ENCODE assay signal across 10 mouse cellular contexts in genomic region chr17:28648607-28649370, GRCm38 (mm10). TPM values are rescaled to one million over a fixed set of nuclear protein-coding genes. Genes with fewer than 3 reads are reported as not detected.
DNase-seq lines count a peak whose midpoint lies in the region; ATAC-seq and TF ChIP-seq lines count a peak whose summit lies in the region.
"Had no signal": no experiment of that assay in that cellular context is flagged by ENCODE, and none has a peak within 500 bp of the region (broad histone marks: within the 10 kb centered on the region; RNA-seq: fewer than 3 reads in every experiment).

No protein-coding gene starts in this region.

- no peaks in the 10 kb centered on the region for H3K27me3 ChIP-seq in forebrain, postnatal 0 days (ENCODE audit: insufficient read depth, low read length)
- no peaks in the 10 kb centered on the region for H3K27me3 ChIP-seq in forebrain, embryonic 13.5 days
- H3K27me3 ChIP-seq in embryonic facial prominence, embryonic 11.5 days (ENCODE audit: control insufficient read depth, insufficient read depth, low read length), result no peaks in the 10 kb centered on the region
- H3K27me3 ChIP-seq: limb, embryonic 13.5 days; stomach, embryonic 15.5 days had no signal

- no peak overlapping the region for H3K4me3 ChIP-seq in forebrain, postnatal 0 days (ENCODE audit: low read depth, low read length)
- no peak overlapping the region for H3K4me3 ChIP-seq in forebrain, embryonic 13.5 days
- no peak overlapping the region for H3K4me3 ChIP-seq in embryonic facial prominence, embryonic 11.5 days (ENCODE audit: low read depth, low read length)
- H3K4me3 ChIP-seq: limb, embryonic 13.5 days; stomach, embryonic 15.5 days had no signal

- peak; percentile 70 for TF ChIP-seq CTCF in forebrain, postnatal 0 days (IDR thresholded peaks at IDR 0.05; ENCODE audit: low read depth)

- H3K4me1 ChIP-seq in forebrain, postnatal 0 days (ENCODE audit: insufficient read depth), result no peaks in the 10 kb centered on the region
- no peaks in the 10 kb centered on the region for H3K4me1 ChIP-seq in forebrain, embryonic 13.5 days
- no peaks in the 10 kb centered on the region for H3K4me1 ChIP-seq in embryonic facial prominence, embryonic 11.5 days (ENCODE audit: control insufficient read depth, insufficient read depth, low read length)
- H3K4me1 ChIP-seq: limb, embryonic 13.5 days; stomach, embryonic 15.5 days had no signal

- no peak overlapping the region for H3K9ac ChIP-seq in forebrain, postnatal 0 days
- H3K9ac ChIP-seq in forebrain, embryonic 13.5 days, result no peak overlapping the region
- H3K9ac ChIP-seq in embryonic facial prominence, embryonic 11.5 days (replicated peaks; ENCODE audit: low read length), result no peak overlapping the region
- H3K9ac ChIP-seq: limb, embryonic 13.5 days; stomach, embryonic 15.5 days had no signal

- H3K36me3 ChIP-seq in forebrain, postnatal 0 days (ENCODE audit: insufficient read depth), result no peaks in the 10 kb centered on the region
- no peaks in the 10 kb centered on the region for H3K36me3 ChIP-seq in forebrain, embryonic 13.5 days (ENCODE audit: poor library complexity, severe bottlenecking)
- no peaks in the 10 kb centered on the region for H3K36me3 ChIP-seq in embryonic facial prominence, embryonic 11.5 days (replicated peaks; ENCODE audit: control insufficient read depth, insufficient read depth, low read depth, low read length)
- H3K36me3 ChIP-seq: limb, embryonic 13.5 days; stomach, embryonic 15.5 days had no signal

- DNase-seq in forebrain, postnatal 0 days, result peak; percentile 17
- DNase-seq in 3T3-L1 (ENCODE audit: low read depth, low spot score), result peak; percentile 57
- DNase-seq in embryonic facial prominence, embryonic 11.5 days (ENCODE audit: low spot score), result peak; percentile 50
- DNase-seq in layer of hippocampus, adult 9-11 months, result peak; percentile 31
- DNase-seq in naive thymus-derived CD4-positive, alpha-beta T cell, adult 2 months (ENCODE audit: low read depth), result peak; percentile 83
- DNase-seq in thymus, postnatal 14 days, result peak; percentile 76

- 54% methylated on average over 6 of the region's 6 CpGs for WGBS in forebrain, postnatal 0 days
- 42% methylated on average over 6 of the region's 6 CpGs for WGBS in forebrain, embryonic 13.5 days
- 48% methylated on average over 6 of the region's 6 CpGs for WGBS in embryonic facial prominence, embryonic 11.5 days

- no peak overlapping the region for H3K27ac ChIP-seq in forebrain, postnatal 0 days (ENCODE audit: low read depth, low read length)
- H3K27ac ChIP-seq in forebrain, embryonic 13.5 days, result no peak overlapping the region
- H3K27ac ChIP-seq in embryonic facial prominence, embryonic 11.5 days (replicated peaks; ENCODE audit: low read depth, low read length), result no peak overlapping the region
- H3K27ac ChIP-seq: limb, embryonic 13.5 days; stomach, embryonic 15.5 days had no signal

- no peak overlapping the region for H3K4me2 ChIP-seq in forebrain, postnatal 0 days (ENCODE audit: low read depth)
- no peak overlapping the region for H3K4me2 ChIP-seq in forebrain, embryonic 13.5 days
- no peak overlapping the region for H3K4me2 ChIP-seq in embryonic facial prominence, embryonic 11.5 days (ENCODE audit: low read depth, low read length)
- H3K4me2 ChIP-seq: limb, embryonic 13.5 days; stomach, embryonic 15.5 days had no signal

- no peak for ATAC-seq in forebrain, postnatal 0 days
- no peak for ATAC-seq in forebrain, embryonic 13.5 days
- peak; percentile 59 for ATAC-seq in activated CD4-positive, CD25-positive, alpha-beta regulatory T cell, adult 4 months
- ATAC-seq in embryonic facial prominence, embryonic 11.5 days (replicated peaks; ENCODE audit: insufficient number of reproducible peaks, low FRiP score, low TSS enrichment, low read depth), result no peak

- H3K9me3 ChIP-seq in forebrain, postnatal 0 days (ENCODE audit: low read length), result no peaks in the 10 kb centered on the region
- H3K9me3 ChIP-seq in forebrain, embryonic 13.5 days (replicated peaks), result no peaks in the 10 kb centered on the region
- no peaks in the 10 kb centered on the region for H3K9me3 ChIP-seq in embryonic facial prominence, embryonic 11.5 days (replicated peaks; ENCODE audit: control insufficient read depth, low read length)
- H3K9me3 ChIP-seq: limb, embryonic 13.5 days; stomach, embryonic 15.5 days had no signal

RNA-seq across cellular contexts. Expression of gene Srpk1, which starts 26.3 kb away (rescaled TPM):
- 55.4 and 69.6 TPM in 2 replicates for total RNA-seq in forebrain, postnatal 0 days (2014; rRNA removed)
- polyA plus RNA-seq in forebrain, postnatal 0 days (2015; fragmentation: Nextera tagmentation; extraction: Ambion mirVana), result 66.6 and 75.1 TPM in 2 replicates
- polyA plus RNA-seq in forebrain, embryonic 13.5 days (2015; fragmentation: Nextera tagmentation; extraction: Ambion mirVana), result 134 and 135 TPM in 2 replicates
- polyA plus RNA-seq in activated CD4-positive, CD25-positive, alpha-beta regulatory T cell, adult 4 months (2017; shearing (Covaris generic)), result 100 to 1,000 TPM; 204 to 207 TPM
- polyA plus RNA-seq in embryonic facial prominence, embryonic 11.5 days (2014; fragmentation: Nextera tagmentation; extraction: Ambion mirVana), result 130 and 135 TPM in 2 replicates

RNA-seq across cellular contexts. Expression of gene Slc26a8, which starts 41.2 kb away (rescaled TPM):
- 2.0 and 3.3 TPM in 2 replicates for total RNA-seq in forebrain, postnatal 0 days (2014; rRNA removed)
- 1.3 and 1.8 TPM in 2 replicates for polyA plus RNA-seq in forebrain, postnatal 0 days (2015; fragmentation: Nextera tagmentation; extraction: Ambion mirVana)
- 0.86 and 0.99 TPM in 2 replicates for polyA plus RNA-seq in forebrain, embryonic 13.5 days (2015; fragmentation: Nextera tagmentation; extraction: Ambion mirVana)
- not detected for polyA plus RNA-seq in activated CD4-positive, CD25-positive, alpha-beta regulatory T cell, adult 4 months (2017; shearing (Covaris generic))
- polyA plus RNA-seq in embryonic facial prominence, embryonic 11.5 days (2014; fragmentation: Nextera tagmentation; extraction: Ambion mirVana), result 0.36 and 0.55 TPM in 2 replicates

RNA-seq across cellular contexts. Expression of gene Mapk14, which starts 42.3 kb away (rescaled TPM):
- total RNA-seq in forebrain, postnatal 0 days (2014; rRNA removed), result 28.7 and 33.5 TPM in 2 replicates
- polyA plus RNA-seq in forebrain, postnatal 0 days (2015; fragmentation: Nextera tagmentation; extraction: Ambion mirVana), result 16.6 and 20.4 TPM in 2 replicates
- polyA plus RNA-seq in forebrain, embryonic 13.5 days (2015; fragmentation: Nextera tagmentation; extraction: Ambion mirVana), result 27.1 and 29.6 TPM in 2 replicates
- polyA plus RNA-seq in activated CD4-positive, CD25-positive, alpha-beta regulatory T cell, adult 4 months (2017; shearing (Covaris generic)), result 10 to 100 TPM; 17.5 to 22.4 TPM
- polyA plus RNA-seq in embryonic facial prominence, embryonic 11.5 days (2014; fragmentation: Nextera tagmentation; extraction: Ambion mirVana), result 53.0 and 53.7 TPM in 2 replicates

Comparison
In these comparisons a context has a peak if more than half of its experiments do, and no peak if none do; other contexts are left out.
1. DNase-seq: peak in every context shown above with its lines; median percentile 83 in naive thymus-derived CD4-positive, alpha-beta T cell, adult 2 months; 76 in thymus, postnatal 14 days; 57 in 3T3-L1; 50 in embryonic facial prominence, embryonic 11.5 days; 31 in layer of hippocampus, adult 9-11 months; 17 in forebrain, postnatal 0 days.